Mouse (Mus musculus): Measurements from ENCODE around the gene Agl.

Gene Agl

DNA sequence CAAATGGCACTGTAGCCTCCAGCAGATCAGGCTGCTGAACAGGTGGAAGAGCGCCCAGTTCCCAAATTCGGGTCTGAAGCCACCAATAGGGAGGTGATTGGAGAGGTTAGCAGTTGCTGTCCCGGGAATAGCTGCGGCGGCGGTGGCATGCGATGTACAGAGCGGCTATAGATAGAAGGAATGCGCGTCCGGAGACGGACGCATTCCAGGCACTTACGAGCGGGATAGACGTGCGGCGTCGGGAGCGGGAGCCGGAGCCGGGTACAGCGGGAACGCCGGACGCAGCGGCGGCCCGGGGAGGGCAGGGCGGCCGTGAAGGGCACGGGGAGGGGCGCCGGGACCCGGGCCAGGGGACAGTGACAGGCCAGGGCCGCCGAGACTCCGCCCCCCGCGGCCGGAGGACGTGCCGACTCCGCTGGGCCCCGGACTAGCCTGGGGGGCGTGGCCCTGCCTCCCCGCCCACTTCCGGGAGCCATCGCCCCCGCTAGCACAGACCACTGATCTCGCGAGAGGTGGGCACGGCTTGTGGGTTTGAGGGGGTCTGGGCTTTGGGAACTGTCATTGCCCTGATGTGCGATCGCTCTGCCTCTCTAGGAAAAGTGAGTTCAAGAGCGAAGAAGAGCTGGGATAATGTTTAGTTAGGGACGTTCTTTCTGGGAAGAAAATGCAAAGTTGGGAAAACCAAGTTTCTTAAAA lies at the start of gene Agl:
TSS of gene Agl (minus strand) at position 356 of the 696 bp plus-strand sequence.
- peak; percentile 96 to 98 for DNase-seq

DNA sequence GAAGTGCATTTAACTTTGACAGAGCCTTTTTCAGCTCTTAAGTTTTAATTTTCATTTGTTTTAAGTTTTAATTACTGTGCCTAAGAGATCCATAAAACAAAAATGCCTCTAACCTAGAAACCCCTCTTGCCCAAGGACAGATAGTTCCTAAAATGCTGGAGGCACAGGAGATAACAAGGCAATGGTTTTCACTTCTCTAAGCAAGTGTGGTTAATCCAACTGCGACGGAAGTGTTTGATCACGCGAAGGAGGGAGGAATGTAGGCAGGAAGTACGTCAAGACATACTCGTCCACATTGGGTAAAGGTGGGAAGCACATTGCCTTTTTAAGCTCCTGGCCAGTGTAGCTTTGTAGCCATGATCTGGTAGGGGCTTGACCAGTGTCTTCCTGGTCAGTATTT lies 49.6 kb upstream of the Agl start:
- no peak for DNase-seq

DNA sequence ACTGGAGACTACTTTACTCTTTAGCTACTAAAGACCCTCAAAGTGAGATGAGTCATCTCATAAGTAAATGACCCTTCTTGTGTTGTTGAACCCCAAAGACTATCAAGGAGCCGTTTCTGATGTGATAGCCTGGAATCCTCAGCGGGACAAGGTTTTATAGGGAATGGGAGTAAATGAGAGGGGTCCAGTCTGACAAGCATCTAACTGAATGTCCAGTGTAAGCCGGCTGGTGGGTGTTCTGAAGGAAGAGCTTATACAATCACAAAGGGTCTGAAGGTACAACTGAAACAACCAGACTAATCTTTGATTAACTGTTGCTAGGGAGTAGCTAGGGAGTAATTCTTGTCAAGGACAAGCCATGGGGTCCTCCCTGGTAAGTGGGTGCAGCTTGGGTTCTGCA lies 44.5 kb upstream of the Agl start:
- DNase-seq: no peak

DNA sequence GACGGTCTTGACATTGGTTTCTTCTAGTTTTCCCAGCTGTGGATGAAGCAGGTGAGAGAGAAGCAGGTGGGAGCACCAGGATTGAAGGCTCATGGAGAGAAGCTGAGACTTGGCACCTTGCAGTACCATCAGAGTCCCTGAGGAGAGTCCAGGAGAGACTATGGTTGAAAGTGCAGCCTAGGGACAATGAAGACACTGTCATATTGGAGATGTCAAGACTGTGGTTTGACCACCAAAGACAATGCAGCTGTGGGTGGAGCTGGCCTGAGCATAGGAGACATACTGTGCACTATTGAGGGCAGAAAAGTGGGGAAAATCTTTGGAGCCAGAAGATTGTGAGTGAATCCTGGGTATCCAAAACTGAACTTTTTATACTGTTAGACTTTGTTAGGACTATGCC lies 42.4 kb upstream of the Agl start:
- DNase-seq: no peak

DNA sequence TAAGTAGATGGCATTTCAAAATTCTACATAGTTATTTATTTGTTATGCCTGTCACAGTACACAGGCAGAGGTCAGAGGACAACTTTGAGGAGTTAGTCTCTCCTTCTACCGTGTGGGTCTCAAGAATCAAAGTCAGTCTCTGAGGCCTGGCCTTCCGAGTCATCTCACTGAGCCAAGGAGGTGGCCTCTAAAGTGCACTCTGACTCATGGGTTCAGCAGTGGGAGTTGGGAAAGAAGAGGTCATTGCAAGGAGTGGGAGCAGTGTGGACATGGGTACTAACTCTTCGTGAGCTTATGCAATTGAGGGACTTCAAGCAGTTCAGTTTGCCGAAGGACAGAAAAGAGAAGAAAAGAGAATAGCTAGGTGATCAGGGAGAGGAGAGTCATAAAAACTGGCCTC lies 41.0 kb upstream of the Agl start:
- DNase-seq: no peak

DNA sequence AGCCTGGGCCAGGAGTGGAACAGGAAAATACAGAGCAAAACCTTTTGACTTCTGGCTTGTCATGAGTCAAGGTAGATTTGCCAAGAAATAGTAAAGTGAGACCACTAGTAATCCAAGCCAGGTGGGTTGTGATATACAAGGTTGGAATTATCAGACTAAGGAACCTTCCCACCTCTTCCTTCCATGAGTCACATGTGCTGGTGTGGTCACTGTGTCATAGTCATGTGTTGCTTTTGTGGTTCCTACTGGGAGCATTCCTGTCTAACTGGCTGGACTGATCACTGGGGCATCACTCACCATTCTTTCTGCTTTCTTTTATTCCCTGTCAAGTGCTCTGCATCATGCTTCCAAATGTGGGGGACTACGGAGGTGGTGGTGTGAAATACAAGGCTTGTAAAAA lies 40.1 kb upstream of the Agl start:
- no peak for DNase-seq

DNA sequence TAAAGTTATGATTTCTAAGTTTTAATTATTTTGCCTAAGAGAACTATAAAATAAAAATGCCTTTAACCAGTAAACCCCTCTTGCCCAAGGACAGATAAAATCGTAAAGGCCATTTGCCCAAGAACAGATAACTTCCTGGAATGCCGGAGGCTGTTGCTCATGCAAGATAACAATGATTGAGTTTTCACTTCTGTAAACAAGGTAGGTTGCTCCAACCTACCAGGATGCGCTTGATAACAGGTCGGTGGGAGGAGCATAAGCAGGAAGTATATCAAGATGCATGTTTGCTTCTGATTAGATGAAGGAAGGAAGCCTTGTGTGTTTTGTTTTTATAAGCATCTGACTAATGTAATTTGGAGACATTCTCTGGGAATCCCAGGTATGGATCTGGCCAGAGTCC lies 38.1 kb upstream of the Agl start:
- DNase-seq: no peak

DNA sequence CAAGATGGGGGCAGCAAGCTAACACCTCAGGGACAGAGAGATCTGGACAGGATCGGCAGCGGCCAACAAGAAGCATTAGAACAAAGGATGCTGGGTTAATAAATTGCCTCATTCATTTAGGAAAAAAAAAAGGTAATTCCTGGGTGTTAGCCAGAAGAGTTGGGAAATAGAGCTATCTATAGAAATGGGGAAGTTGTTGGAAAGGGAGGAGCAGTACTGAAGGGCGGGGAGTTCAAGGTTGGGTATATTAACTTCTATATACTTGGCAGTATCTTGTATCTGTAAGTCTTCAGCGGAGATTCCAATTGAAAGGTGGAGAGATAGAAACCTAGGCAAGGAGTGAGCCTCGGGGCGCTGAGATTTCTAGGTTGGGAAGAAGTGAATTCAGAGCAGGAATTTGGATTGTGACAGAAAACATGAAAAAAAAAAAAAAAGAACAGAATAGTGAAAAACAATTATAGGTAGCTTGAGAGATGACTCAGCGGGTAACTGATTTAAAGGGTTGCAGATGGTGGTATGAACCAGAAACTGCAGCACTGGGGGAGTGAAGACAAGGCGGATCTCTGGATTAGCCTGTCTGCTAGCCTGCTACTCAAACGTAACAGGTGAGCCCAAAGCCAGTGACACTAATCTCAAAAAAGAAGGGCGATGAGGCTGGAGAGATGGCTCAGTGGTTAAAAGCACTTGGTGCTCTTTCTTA lies 37.1 kb upstream of the Agl start:
- DNase-seq: no peak

DNA sequence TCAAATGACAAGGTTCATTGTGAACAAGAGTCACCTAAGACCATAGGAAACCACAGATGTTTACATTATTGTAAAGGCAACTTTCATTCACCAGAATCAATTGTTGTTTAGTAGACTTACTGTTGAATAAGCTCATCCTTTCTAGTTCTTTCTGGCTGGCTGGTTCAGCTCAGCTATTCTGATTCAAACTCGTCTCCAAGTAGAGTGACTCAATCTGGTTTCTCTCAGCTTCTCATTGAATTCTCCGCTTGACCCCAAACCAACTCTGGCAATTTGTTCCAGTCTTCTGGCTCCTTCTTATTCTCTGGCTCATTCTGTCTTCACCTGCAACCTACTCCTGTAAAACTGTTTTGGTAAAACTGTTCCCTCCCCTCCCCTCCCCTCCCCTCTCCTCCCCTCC lies 33.3 kb upstream of the Agl start:
- no peak for DNase-seq

DNA sequence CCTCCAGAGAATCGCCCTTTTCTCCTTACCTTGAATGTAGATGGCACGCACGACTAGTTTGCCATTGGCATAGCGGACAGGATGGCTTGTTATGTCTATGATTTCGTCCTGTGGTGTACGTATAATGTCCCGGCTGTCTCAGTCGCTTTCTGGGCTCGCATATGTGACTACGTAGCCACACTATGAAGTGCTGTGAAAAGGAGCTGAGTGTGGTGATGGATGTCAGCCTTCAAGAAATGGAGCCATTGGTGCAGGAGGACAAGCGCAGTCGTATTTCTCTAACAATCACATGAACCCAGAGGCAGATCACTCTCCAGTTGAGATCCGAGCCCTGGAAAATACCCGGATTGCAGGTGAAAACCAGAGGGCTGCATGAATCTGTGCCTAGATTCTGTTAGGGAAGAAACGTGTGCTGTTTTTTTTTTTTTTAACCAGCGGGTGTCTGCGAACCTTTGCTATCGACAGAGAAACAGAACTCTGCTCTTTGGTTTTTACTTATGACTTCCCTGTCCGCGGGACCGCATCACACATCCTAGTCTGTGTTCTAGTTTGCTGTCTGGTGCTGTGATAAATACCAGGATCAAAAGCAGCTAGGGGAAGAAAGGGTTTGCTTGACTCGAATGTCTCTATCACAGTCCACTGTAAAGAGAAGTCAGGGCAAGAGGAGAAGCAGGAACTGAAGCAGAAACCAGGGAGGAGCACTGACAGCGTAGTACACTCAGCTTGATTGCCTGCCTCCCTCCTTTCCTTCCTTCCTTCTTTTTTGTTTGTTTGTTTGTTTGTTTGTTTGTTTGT lies 28.9 kb upstream of the Agl start:
- no peak for DNase-seq

DNA sequence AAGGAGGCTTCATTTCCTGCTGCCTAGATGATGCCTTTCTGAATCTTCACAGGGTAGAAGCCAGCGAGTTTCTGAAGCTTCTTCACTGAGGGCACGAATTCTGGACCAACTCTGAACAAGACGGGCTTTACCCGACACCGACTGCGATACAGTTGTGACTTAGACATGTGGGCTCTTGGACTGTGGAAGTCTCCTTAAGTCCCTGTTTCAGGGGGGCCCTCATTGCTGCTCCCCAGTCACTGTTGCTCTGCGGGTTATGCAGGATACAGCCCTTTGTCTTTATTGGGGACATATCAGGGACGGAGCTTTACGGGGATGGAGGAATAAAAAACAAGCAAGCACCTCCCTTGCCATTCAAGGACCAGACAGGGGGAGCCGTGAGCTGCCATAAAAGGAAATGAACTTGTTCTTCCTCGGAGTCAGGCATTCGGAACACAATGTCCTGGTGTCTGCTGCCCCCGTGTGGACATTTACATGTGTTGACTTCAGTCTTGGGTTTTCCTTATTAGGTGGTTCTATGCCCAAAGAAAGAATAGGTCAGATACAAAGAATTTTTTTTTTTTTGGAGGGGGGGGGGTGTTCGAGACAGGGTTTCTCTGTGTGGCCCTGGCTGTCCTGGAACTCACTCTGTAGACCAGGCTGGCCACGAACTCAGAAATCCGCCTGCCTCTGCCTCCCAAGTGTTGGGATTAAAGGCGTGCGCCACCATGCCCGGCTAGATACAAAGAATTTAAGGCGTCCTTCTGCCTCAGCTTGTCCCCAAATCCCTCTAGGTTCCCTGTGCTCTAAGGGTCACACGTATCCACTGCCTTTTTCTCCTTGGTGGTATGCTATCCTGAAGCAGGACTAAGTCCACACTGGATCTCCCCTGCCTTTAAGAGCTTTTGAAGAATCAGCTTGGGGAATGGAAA lies 28.1 kb upstream of the Agl start:
- DNase-seq: peak; percentile 88 to 95

DNA sequence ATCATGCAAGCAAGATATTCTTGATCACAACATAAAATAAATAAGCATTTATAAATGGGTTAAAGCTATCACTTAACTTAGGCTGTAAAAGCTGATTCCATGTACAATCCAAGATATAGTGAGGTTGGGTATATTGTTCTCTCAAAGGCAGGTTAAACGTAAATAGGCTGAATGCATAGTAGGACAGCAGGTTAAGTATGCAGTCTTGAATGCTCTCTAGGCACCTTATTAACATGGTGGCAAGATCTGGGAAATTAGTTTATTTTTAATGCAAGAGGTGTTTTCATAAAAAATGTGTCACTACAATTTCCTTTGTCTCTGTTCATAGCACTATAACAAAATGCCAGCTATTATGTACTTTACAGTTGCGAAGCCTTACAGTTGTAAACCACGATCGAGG lies 27.4 kb upstream of the Agl start:
- DNase-seq: no peak

DNA sequence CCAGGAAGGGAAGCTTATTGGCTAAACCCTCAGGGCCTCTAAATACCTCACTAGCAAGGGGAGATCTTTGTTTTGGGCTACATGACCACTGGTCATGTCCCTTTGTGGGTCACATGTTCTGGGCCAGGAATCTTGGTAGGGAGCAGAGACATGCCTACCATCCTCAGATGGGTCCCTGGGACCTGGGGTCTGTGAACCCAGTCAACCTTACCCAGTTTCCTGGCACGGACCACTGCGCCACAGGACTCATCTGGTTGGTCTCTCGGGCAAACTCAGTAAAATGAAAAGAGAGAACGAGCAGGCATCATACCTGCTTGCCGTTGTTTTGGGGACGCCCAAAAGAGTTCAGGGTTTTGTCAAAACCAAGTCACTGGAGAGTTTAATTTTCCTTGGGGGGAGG lies 26.3 kb upstream of the Agl start:
- no peak for DNase-seq

DNA sequence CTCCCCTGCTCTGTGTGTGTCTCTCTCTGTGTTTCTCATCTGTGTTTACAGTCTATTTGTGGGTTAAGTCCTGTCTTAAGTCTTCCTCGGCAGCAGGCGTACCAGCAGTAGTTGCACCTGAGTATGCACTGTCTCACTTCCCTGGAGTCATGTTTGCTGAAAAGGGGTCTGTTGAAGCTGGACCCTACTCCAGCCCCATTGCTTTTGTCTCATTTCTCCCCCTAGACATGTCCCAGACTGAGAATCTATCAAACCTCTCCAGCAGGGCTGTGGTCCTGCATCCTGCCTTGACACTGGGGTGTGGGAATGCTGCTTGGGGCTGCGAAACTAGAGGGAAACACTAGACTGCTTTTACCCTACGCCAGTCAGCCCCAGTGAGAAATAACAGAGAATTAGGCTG lies 25.5 kb upstream of the Agl start:
- no peak for DNase-seq

DNA sequence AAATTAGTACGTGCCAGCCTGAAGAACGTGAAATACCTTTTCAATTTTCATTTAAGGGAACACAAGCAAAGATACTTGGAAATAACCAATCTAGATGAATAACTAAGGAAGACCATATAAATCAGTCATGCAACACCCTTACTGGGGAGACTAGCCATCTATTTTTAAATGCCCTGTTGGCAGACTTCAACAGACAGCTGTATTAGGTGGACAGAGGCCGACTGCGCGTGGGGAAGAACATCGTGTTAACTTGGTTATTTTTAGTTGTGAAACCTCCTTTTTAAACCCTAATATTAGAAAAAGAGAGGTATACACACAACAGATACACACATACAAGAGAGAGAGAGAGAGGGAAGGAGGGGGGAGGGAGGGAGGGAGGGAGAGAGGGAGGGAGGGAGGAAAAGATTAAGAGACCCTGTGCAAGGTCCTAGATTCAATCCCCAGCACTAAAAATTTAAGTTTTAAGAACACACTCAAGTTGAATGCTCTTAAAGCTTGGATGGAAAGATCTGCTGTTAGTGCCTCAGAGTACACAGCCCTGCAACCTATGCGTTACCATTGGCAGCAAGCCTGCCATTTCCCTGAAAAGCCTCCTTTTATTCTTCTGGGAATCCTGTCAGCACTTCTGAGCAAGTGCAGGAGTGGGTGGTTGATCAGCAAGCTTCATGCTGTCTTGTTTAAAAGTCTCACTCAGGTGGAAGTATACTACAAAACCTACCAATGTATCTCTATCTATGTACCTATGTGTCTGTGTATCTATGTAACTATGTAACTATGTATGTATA lies 24.8 kb upstream of the Agl start:
- DNase-seq: no peak

DNA sequence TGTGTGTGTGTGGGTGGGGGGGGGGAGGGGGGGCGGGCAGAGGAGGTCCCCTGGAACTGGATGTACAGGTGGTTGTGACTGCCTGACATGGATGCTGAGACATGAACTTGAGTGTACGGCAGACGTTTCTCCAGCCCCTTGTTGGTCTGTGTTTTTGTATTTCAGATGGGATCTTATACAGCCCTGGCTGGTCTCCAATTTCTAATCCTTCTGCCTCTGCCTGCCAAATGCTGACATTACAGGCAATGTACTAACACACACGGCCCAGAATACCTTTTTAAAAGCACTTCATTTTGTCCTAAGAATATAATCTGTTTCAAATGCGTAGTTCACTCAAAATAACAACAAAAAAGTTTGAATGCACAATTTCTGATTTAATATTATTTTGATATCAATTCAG lies 23.4 kb upstream of the Agl start:
- DNase-seq: no peak

DNA sequence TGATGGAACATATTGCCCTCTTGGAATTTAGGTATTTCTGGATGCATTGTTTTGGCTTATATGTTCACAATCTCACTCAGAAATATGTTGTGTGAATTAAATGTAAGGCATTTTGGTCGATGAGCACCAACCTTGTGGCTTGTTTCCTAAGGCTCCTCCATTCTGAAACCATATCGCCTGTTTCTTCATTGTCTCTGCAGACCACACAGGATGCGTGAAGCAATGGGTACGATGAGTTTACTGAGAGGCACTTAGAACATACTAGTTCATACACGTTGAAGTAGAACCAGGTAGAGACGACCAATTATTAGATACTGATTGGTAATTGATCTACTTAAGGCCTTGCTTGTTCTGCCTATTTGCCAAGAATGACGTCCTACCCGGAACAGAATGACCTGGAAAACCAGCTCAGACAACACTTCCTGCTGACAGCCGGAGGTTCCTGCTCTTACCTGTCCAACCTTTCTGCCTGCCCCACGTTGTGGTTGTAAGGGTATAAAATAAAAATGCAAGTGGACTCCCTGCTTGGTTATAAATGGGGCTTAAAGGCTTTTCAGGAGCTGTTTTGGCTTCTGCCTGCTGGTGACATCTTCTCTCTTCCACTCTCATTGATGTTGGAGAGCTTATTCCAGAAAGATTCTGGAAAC lies 21.4 kb upstream of the Agl start:
- no peak for DNase-seq

DNA sequence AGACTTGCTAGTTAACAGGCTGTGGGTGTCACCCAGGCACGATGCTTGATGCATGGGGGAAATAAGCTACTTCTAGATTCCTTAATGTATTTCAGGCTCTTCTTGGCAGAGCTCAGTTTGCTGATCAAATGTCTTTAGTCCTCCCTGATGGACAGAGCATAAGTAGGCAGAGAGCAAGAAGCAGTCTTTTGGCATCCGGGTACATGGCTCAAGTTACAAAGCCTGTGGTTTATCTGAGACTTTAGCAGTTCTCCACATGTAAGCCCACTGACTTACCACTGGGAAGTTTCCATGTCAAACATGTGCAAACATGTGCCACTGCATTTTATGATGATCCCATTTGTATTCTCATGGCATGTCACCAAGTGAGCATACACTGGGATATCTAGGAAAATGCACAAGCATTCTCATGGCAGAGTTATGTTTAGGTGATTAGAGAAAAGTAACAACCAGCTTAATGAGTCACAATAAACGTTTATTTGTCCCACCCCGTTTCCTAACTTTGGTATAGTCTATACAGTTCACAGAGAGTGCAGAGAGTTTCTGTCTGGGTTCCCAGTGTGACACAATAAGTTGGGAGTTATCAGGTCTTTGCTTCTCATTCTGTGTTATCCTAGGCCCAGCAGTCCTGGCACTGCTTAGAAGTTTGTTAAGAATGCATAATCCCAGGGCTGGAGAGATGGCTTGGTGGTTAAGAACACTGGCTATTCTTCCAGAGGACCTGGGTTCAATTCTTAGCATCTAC lies 18.7 kb upstream of the Agl start:
- DNase-seq: no peak

DNA sequence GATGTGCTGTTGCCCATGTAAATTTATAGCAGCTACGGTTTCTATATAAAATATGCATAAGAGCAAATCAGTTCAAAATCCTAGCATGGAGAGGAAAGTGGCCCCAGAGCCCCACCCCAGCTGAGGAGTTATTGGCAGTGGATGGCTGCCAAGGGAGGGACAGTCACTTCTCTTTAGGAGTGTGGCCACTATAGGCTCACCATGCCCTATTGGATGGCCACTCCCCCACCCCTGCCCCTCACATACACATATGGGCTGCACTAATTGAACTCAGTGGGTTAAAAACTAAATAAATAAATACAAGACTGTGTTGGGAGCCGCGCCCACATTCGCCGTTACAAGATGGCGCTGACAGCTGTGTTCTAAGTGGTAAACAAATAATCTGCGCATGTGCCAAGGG lies 9.3 kb upstream of the Agl start:
- DNase-seq: no peak

DNA sequence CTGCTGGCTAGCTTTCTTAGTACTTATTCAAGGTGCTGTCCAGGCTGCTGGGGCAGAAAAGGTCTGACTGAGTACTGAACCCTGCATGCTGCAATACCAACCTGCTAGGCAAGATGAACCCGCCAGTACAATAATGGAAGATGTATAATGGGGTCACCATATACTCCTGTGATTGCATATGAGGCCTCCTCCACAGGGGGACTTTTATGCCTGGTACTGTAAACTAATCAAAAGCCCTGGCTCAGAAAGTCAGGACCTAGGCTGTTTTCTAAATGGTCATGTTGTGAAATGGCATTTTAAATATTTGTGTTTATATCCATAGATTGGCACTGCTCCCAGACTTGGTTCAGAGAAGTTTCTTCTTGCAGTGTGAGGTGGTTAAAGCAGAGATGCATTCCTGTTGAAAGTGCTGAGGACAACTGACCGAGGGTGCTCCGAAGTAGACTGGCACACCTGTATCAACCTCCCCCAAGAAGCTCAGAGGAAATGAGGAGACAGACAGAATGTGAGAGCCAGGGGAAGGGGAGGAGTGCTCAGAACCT lies 8.8 kb upstream of the Agl start:
- DNase-seq: no peak

DNA sequence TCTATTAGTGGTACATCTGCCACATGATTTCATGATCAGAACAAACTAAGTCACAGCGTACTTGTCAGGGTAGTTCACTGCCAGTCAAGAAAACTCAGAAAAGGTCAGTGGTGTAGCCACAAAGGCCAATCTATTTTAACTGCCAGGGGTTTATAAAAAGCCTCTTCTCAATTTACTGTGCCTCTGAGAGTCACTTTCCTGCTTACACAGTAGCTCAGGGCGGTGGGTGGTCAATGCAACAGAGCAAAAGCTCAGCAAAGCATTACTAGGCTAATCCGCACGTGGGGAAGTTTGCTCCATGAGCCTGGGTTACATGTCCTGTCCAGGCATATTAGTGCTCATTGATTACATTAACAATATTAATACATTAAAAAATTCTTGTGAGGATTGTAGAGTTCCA lies 8.0 kb upstream of the Agl start:
- DNase-seq: no peak
